Mouse (Mus musculus) left cerebral cortex, adult 8-10 months (tissue): ENCODE measurements around the gene Adm2. TPM values are rescaled to one million over a fixed set of nuclear protein-coding genes. Genes with fewer than 3 reads are reported as not detected.
A peak's percentile ranks its signal among the peaks of the same experiment; 100 is the strongest.

Experiments
- DNase-seq, 2 experiments: peaks; one replicate each; pipeline ENCODE4 v3.0.0; 2022; ENCODE audit warnings: low spot score in 2 of 2
- total RNA-seq, 4 experiments: library from RNA; stranded (reverse); gene quantifications; 2 replicates each; pipeline ENCODE4 v1.2.4; 2022

Gene Adm2
- total RNA-seq, 4 experiments from 2014 or later, result not detected

- peak in 1 of 2 experiments; percentile 86 for DNase-seq
Measured at GRCm38 (mm10) chr15:89309962-89310498, 12.5 kb upstream of the Adm2 start.

- DNase-seq, result no peak
Measured at GRCm38 (mm10) chr15:89313359-89313758, 9.2 kb upstream of the Adm2 start.

- DNase-seq, result no peak
Measured at GRCm38 (mm10) chr15:89314107-89314506, 8.4 kb upstream of the Adm2 start.

GRCm38 (mm10) chr15:89314511-89315189, 7.9 kb upstream of the Adm2 start:
- DNase-seq, result no peak

GRCm38 (mm10) chr15:89315190-89315731, 7.3 kb upstream of the Adm2 start, which contains the start of gene Sbf1:
Gene Sbf1 (minus strand): TSS chr15:89315311.
- DNase-seq, result peak; percentile 83 to 99

GRCm38 (mm10) chr15:89316146-89316545, 6.4 kb upstream of the Adm2 start:
- no peak for DNase-seq

GRCm38 (mm10) chr15:89321264-89321663, 1.3 kb upstream of the Adm2 start:
- no peak for DNase-seq

GRCm38 (mm10) chr15:89323656-89324055, 1.1 kb downstream of the Adm2 start:
- DNase-seq, result no peak

GRCm38 (mm10) chr15:89326441-89326840, 3.9 kb downstream of the Adm2 start:
- DNase-seq, result no peak

GRCm38 (mm10) chr15:89334271-89334670, 11.8 kb downstream of the Adm2 start, which contains the start of gene Miox:
Gene Miox (plus strand): TSS chr15:89334398.
- DNase-seq, result no peak

GRCm38 (mm10) chr15:89334774-89335537, 12.4 kb downstream of the Adm2 start:
- no peak for DNase-seq

- DNase-seq, result no peak
Measured at GRCm38 (mm10) chr15:89336422-89336821, 13.9 kb downstream of the Adm2 start.

GRCm38 (mm10) chr15:89339696-89340095, 17.2 kb downstream of the Adm2 start:
- DNase-seq, result no peak

GRCm38 (mm10) chr15:89340136-89340535, 17.6 kb downstream of the Adm2 start:
- DNase-seq, result no peak

- no peak for DNase-seq
Measured at GRCm38 (mm10) chr15:89341678-89342077, 19.2 kb downstream of the Adm2 start.

- DNase-seq, result no peak
Measured at GRCm38 (mm10) chr15:89343325-89343724, 20.8 kb downstream of the Adm2 start.

GRCm38 (mm10) chr15:89350447-89350846, 27.9 kb downstream of the Adm2 start:
- no peak for DNase-seq

- no peak for DNase-seq
Measured at GRCm38 (mm10) chr15:89351302-89351701, 28.8 kb downstream of the Adm2 start.

GRCm38 (mm10) chr15:89352054-89352453, 29.5 kb downstream of the Adm2 start:
- no peak for DNase-seq

GRCm38 (mm10) chr15:89352795-89353194, 30.3 kb downstream of the Adm2 start:
- DNase-seq, result no peak

- DNase-seq, result no peak
Measured at GRCm38 (mm10) chr15:89353837-89354236, 31.3 kb downstream of the Adm2 start.

- no peak for DNase-seq
Measured at GRCm38 (mm10) chr15:89354455-89354854, 31.9 kb downstream of the Adm2 start.
